Mouse (Mus musculus) megakaryocyte, embryonic 14.5 days (primary cell): ENCODE measurements around the gene Gdap1l1. TPM values are rescaled to one million over a fixed set of nuclear protein-coding genes. Genes with fewer than 3 reads are reported as not detected.
"Not testable (repeated sequence)": the region's sequence is repeated elsewhere in the genome, so short reads cannot be mapped to it uniquely, and the experiment has no call there.

ENCODE experiments used
- H3K27me3 ChIP-seq: replicated peaks from 2 replicates; pipeline ENCODE3; 2012; ENCODE audit warnings: inconsistent platforms
- H3K36me3 ChIP-seq: replicated peaks from 2 replicates; pipeline ENCODE3; 2012; ENCODE audit warnings: low read length, inconsistent platforms, mixed read lengths
- H3K4me1 ChIP-seq: 2 replicates; pipeline ENCODE4 v1.6.1; 2012; ENCODE audit warnings: inconsistent platforms
- H3K4me3 ChIP-seq: replicated peaks from 2 replicates; pipeline ENCODE3; 2012; ENCODE audit warnings: moderate library complexity, mild to moderate bottlenecking, inconsistent platforms
- H3K9me3 ChIP-seq: 2 replicates; pipeline ENCODE4 v1.6.1; 2012; ENCODE audit warnings: inconsistent platforms
- FLI1 ChIP-seq: IDR thresholded peaks from 2 replicates; pipeline ENCODE4 v1.6.1; 2012; ENCODE audit warnings: low read length, inconsistent platforms, mixed read lengths
- GATA1 ChIP-seq: IDR thresholded peaks from 3 replicates; pipeline ENCODE4 v1.6.1; 2012; ENCODE audit warnings: mixed read lengths, low read length, inconsistent platforms, borderline replicate concordance
- polyA plus RNA-seq: library from polyadenylated mRNA; stranded (reverse); fragments of >175 nt; gene quantifications from 2 replicates; pipeline ENCODE4 v1.2.3, GENCODE M21; 2012; ENCODE audit warnings: low replicate concordance; ENCODE audit not compliant: insufficient read depth

Gene Gdap1l1
- polyA plus RNA-seq, 1 experiment = 0.47 TPM

- H3K9me3 ChIP-seq = no peaks in the 10 kb centered on the region
- H3K4me1 ChIP-seq = no peaks in the 10 kb centered on the region
- no peak overlapping the region for H3K4me3 ChIP-seq
- TF ChIP-seq GATA1 = no peak
- no peak for TF ChIP-seq FLI1
- H3K36me3 ChIP-seq = peaks cover 40% of the 10 kb centered on the region
- H3K27me3 ChIP-seq = peaks cover 5% of the 10 kb centered on the region
These were observed 34.0 kb upstream of the Gdap1l1 start for GRCm38 (mm10) chr2:163404037-163404815.

- no peaks in the 10 kb centered on the region for H3K27me3 ChIP-seq
- H3K36me3 ChIP-seq = peaks cover 85% of the 10 kb centered on the region
- H3K4me3 ChIP-seq = no peak overlapping the region
- TF ChIP-seq FLI1 = no peak
- TF ChIP-seq GATA1 = no peak
- 0 out of 2 replicates have a peak, but pooled peaks cover 4% of the 10 kb centered on the region for H3K4me1 ChIP-seq
- no peaks in the 10 kb centered on the region for H3K9me3 ChIP-seq
These were observed 28.1 kb upstream of the Gdap1l1 start for GRCm38 (mm10) chr2:163410211-163410610.

DNA sequence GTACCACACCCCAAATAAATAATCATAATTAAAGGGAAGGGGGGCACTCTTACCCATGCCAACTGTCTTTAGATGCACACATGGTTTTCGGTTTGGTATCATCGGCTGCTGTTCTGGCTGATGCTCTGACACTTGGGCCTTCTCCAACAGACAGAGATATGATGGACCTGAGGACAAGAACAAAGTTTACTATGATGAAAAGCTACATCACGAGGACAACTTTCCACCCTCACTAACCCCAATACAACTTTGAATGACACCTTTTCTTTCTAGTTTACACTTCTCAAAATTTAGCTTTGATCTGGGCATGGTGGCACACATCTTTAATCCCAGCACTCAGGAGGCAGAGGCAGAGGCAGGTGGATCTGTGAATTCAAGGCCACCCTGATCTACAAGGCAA, 26.9 kb upstream of the Gdap1l1 start:
- H3K4me3 ChIP-seq, H3K27me3 ChIP-seq, H3K9me3 ChIP-seq, H3K4me1 ChIP-seq: not testable (repeated sequence)
- H3K36me3 ChIP-seq = peaks cover 88% of the 10 kb centered on the region

DNA sequence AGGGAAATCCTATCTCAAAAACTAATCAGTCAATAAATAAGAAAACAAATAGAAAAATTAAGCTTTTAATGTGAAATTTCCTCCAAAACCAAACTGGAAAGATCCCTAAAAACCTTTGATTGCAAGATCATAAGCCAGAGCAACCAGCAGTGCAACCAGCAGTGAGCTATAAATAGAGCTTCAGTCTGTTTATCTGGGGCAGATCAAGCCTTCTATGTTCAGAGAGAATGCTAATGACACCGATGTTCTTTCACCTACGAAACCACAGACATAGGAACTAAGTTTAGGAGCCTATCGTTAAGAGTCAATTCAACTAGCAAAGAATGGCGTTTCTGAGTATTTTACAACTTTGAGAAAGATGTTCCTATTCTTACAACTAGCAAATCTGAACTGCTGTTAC, 26.4 kb upstream of the Gdap1l1 start:
- H3K36me3 ChIP-seq = peaks cover 88% of the 10 kb centered on the region
- no peak overlapping the region for H3K4me3 ChIP-seq
- peaks cover 8% of the 10 kb centered on the region; the same call in 1 of the 2 replicates for H3K4me1 ChIP-seq
- no peak for TF ChIP-seq GATA1
- H3K9me3 ChIP-seq = no peaks in the 10 kb centered on the region
- no peaks in the 10 kb centered on the region for H3K27me3 ChIP-seq

DNA sequence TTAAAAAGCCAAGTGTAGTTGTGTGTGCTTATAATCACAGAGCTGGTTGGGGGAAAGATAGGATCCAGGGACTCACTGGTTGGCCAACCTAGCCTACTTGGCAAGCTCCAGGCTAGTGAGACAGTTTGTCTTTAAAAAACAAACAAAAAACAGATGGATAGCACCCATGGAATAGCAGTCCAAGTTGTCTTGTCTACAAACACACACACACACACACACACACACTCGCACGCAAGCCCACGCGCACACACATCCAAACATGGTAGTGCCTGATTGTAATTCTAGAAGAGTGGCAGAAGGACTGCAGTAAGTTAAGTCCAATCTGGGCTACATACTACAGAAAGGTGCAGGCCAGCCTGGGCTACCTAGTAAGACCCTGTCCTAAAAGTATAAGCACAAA, 25.9 kb upstream of the Gdap1l1 start:
- Histone ChIP-seq H3K36me3 (peaks cover 82% of the 10 kb centered on the region), H3K27me3 (no peaks in the 10 kb centered on the region), H3K4me3 (no peak overlapping the region), H3K9me3 (no peaks in the 10 kb centered on the region), H3K4me1 (peaks cover 13% of the 10 kb centered on the region)
- TF ChIP-seq FLI1 = no peak
- TF ChIP-seq GATA1 = no peak

GRCm38 (mm10) chr2:163412846-163413590, 25.3 kb upstream of the Gdap1l1 start:
- Histone ChIP-seq H3K27me3 (no peaks in the 10 kb centered on the region), H3K9me3 (no peaks in the 10 kb centered on the region), H3K4me3 (no peak overlapping the region), H3K36me3 (peaks cover 78% of the 10 kb centered on the region), H3K4me1 (peaks cover 19% of the 10 kb centered on the region)
- no peak for TF ChIP-seq FLI1
- no peak for TF ChIP-seq GATA1

GRCm38 (mm10) chr2:163417026-163417425, 21.2 kb upstream of the Gdap1l1 start:
- H3K9me3 ChIP-seq = no peaks in the 10 kb centered on the region
- no peak for TF ChIP-seq FLI1
- no peak for TF ChIP-seq GATA1
- H3K36me3 ChIP-seq = peaks cover 41% of the 10 kb centered on the region
- no peak overlapping the region for H3K4me3 ChIP-seq
- no peaks in the 10 kb centered on the region for H3K27me3 ChIP-seq
- peaks cover 40% of the 10 kb centered on the region for H3K4me1 ChIP-seq

- Histone ChIP-seq H3K9me3 (no peaks in the 10 kb centered on the region), H3K4me1 (peaks cover 41% of the 10 kb centered on the region), H3K4me3 (peak overlapping the region; percentile 97), H3K36me3 (peaks cover 35% of the 10 kb centered on the region), H3K27me3 (no peaks in the 10 kb centered on the region)
- no peak for TF ChIP-seq FLI1
- no peak for TF ChIP-seq GATA1
These were observed 20.4 kb upstream of the Gdap1l1 start for GRCm38 (mm10) chr2:163417830-163418229.

DNA sequence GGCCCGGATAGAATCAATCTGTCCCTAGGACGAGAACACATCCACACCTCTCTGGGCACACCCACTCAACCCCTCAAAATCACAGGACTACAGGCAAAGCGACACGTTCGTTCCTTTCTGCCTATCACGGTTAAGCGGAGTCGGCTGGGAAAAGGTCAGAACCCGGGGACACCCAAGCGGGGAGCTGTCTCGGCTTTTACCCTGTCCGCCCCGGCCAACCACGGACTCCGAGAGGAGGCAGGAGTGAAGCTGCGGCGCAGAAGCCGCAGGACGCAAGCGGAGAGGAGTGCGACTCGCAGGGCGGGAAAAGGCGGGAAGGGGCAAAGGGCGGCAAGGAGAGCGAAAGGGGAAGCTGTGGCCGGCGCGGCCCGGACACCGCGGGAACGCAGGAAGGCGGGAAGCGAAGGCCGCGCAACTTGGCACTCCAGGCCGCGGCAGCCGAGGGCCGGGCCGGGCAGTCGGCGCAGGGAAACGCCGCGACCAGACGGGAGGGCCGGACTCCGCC, 19.4 kb upstream of the Gdap1l1 start:
- Histone ChIP-seq H3K4me1 (peaks cover 51% of the 10 kb centered on the region), H3K9me3 (no peaks in the 10 kb centered on the region), H3K4me3 (peak overlapping the region; percentile 97), H3K27me3 (no peaks in the 10 kb centered on the region), H3K36me3 (peaks cover 36% of the 10 kb centered on the region)
- TF ChIP-seq GATA1 = no peak
- TF ChIP-seq FLI1 = no peak

DNA sequence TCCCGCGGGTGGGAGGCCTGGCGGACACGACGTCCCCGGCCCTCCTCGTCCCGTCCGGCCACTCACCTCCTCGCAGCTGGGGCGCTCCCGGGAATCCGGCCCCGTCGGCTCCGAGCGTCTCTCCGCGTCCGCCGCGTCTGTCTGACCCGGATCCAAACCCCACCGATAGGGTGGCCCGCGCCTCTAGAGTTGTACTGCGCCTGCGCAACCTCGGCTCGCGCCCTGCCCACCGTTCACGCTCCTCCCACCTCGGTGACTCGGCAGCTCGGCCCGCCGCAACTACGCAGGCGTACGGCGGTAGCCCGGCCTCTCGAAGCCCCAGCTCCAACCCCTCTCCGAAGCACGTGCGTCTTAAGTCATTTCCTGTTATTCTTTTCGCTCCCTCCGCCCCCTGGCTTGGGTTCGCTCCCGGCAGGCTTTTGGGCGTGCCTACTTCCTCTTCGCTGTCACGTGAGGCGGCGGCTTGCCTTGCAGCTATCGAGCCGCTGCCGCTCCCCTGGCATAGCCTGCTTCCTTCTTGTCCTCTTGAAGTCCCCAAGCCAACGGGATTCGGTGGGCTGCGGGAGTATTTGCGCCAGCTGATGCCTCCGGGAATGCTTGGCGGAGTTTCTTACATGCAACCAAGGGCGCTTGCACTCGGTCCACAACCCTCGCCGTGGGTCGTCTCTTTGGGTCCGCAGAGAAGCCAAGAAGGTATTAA, 18.8 kb upstream of the Gdap1l1 start:
- Histone ChIP-seq H3K4me1 (peaks cover 55% of the 10 kb centered on the region), H3K36me3 (peaks cover 34% of the 10 kb centered on the region), H3K4me3 (peak overlapping the region; percentile 97), H3K27me3 (no peaks in the 10 kb centered on the region), H3K9me3 (no peaks in the 10 kb centered on the region)
- TF ChIP-seq GATA1 (no peak), FLI1 (peak; percentile 44; the same call in 1 of the 2 replicates)
